Mouse (Mus musculus) heart, embryonic 12.5 days (tissue): ENCODE results near the gene Tmem59l. TPM values are rescaled to one million over a fixed set of nuclear protein-coding genes. Genes with fewer than 3 reads are reported as not detected.
A peak's percentile ranks its signal among the peaks of the same experiment; 100 is the strongest.

Source experiments
- ATAC-seq: fragments of 200-750 bp; cut with Nextera tagmentation; 2 replicates; pipeline ENCODE4 v1.8.0; 2017; ENCODE audit warnings: moderate TSS enrichment, moderate library complexity; ENCODE audit not compliant: insufficient number of reproducible peaks, low FRiP score
- H3K27ac ChIP-seq: fragments of 300-500 bp; sonication (generic); 2 replicates; pipeline ENCODE4 v1.5.1; 2016; ENCODE audit warnings: mild to moderate bottlenecking, moderate library complexity; ENCODE audit not compliant: poor library complexity, severe bottlenecking
- H3K27me3 ChIP-seq: fragments of 300-500 bp; sonication (generic); replicated peaks from 2 replicates; pipeline ENCODE4 v1.6.1; 2016; ENCODE audit warnings: mild to moderate bottlenecking, moderate library complexity
- H3K36me3 ChIP-seq: fragments of 300-500 bp; sonication (generic); 2 replicates; pipeline ENCODE4 v1.6.1; 2016; ENCODE audit warnings: mild to moderate bottlenecking, moderate library complexity
- H3K4me1 ChIP-seq: fragments of 300-500 bp; sonication (generic); replicated peaks from 2 replicates; pipeline ENCODE4 v1.6.1; 2016; ENCODE audit warnings: mild to moderate bottlenecking
- H3K4me2 ChIP-seq: fragments of 300-500 bp; sonication (generic); 2 replicates; pipeline ENCODE4 v1.6.1; 2016; ENCODE audit warnings: mild to moderate bottlenecking, moderate library complexity
- H3K4me3 ChIP-seq: fragments of 300-500 bp; sonication (generic); 2 replicates; pipeline ENCODE4 v1.5.1; 2016; ENCODE audit warnings: mild to moderate bottlenecking
- H3K9ac ChIP-seq: fragments of 300-500 bp; sonication (generic); 2 replicates; pipeline ENCODE4 v1.6.1; 2016; ENCODE audit warnings: mild to moderate bottlenecking, moderate library complexity
- H3K9me3 ChIP-seq: fragments of 300-500 bp; sonication (generic); replicated peaks from 2 replicates; pipeline ENCODE4 v1.6.1; 2016; ENCODE audit warnings: mild to moderate bottlenecking, moderate library complexity
- WGBS: fragments of 180-500 bp; shearing (Covaris S2); methylation state at CpG from one replicate; pipeline ENCODE4 v1.1.7; 2016; 5-methylcytosine and 5-hydroxymethylcytosine counted together
- polyA plus RNA-seq: library from polyadenylated mRNA; unstranded; fragments of >200 nt; fragmentation: Nextera tagmentation; extraction: Ambion mirVana; gene quantifications from 2 replicates; pipeline ENCODE4 v1.2.1, GENCODE M21; 2016

The Tmem59l gene
- 0.22 and 0.33 TPM in 2 replicates for polyA plus RNA-seq

GRCm38 (mm10) chr8:70486941-70487520 lies at the start of gene Tmem59l:
Gene Tmem59l (minus strand): TSS chr8:70487358.
- 5% methylated on average over 33 of the region's 33 CpGs for WGBS
- no peak for ATAC-seq
- Histone ChIP-seq H3K4me1 (peaks cover 40% of the 10 kb centered on the region), H3K36me3 (no peaks in the 10 kb centered on the region), H3K27me3 (peaks cover 100% of the 10 kb centered on the region), H3K27ac (no peak within 1 kb of the TSS), H3K4me2 (peak within 1 kb of the TSS; percentile 63), H3K9ac (no peak within 1 kb of the TSS; the same call in 1 of the 2 replicates), H3K4me3 (peak within 1 kb of the TSS; percentile 35), H3K9me3 (no peaks in the 10 kb centered on the region)

- no peak overlapping the region for H3K9ac ChIP-seq
- no peaks in the 10 kb centered on the region for H3K9me3 ChIP-seq
- WGBS: 73% methylated on average over 2 of the region's 2 CpGs
- ATAC-seq: no peak
- peaks cover 65% of the 10 kb centered on the region for H3K36me3 ChIP-seq
- H3K27me3 ChIP-seq: no peaks in the 10 kb centered on the region
- no peak overlapping the region for H3K4me3 ChIP-seq
- H3K4me2 ChIP-seq: no peak overlapping the region
- no peak overlapping the region for H3K27ac ChIP-seq
- peaks cover 23% of the 10 kb centered on the region for H3K4me1 ChIP-seq
These were observed 48.5 kb upstream of the Tmem59l start for GRCm38 (mm10) chr8:70535701-70536100.

GRCm38 (mm10) chr8:70535221-70535620 lies 48.1 kb upstream of the Tmem59l start:
- H3K27me3 ChIP-seq: no peaks in the 10 kb centered on the region
- H3K4me2 ChIP-seq: no peak overlapping the region
- H3K27ac ChIP-seq: no peak overlapping the region
- peaks cover 69% of the 10 kb centered on the region for H3K36me3 ChIP-seq
- peaks cover 18% of the 10 kb centered on the region for H3K4me1 ChIP-seq
- no peak overlapping the region for H3K4me3 ChIP-seq
- H3K9ac ChIP-seq: no peak overlapping the region
- no peak for ATAC-seq
- 70% methylated on average over 3 of the region's 3 CpGs for WGBS
- H3K9me3 ChIP-seq: no peaks in the 10 kb centered on the region

- H3K4me2 ChIP-seq: no peak overlapping the region
- peaks cover 18% of the 10 kb centered on the region for H3K4me1 ChIP-seq
- H3K9me3 ChIP-seq: no peaks in the 10 kb centered on the region
- peaks cover 76% of the 10 kb centered on the region for H3K36me3 ChIP-seq
- peak overlapping the region; percentile 35; the same call in 1 of the 2 replicates for H3K9ac ChIP-seq
- WGBS: 93% methylated on average over 12 of the region's 12 CpGs
- no peak overlapping the region for H3K27ac ChIP-seq
- no peak for ATAC-seq
- H3K4me3 ChIP-seq: no peak overlapping the region
- H3K27me3 ChIP-seq: no peaks in the 10 kb centered on the region
These were observed 47.1 kb upstream of the Tmem59l start for GRCm38 (mm10) chr8:70534281-70534680.

GRCm38 (mm10) chr8:70530314-70530713 lies 43.2 kb upstream of the Tmem59l start:
- no peak overlapping the region for H3K9ac ChIP-seq
- WGBS: 97% methylated on average over 2 of the region's 2 CpGs
- no peak for ATAC-seq

GRCm38 (mm10) chr8:70529741-70530161 lies 42.6 kb upstream of the Tmem59l start:
- no peak overlapping the region for H3K4me2 ChIP-seq
- peaks cover 51% of the 10 kb centered on the region for H3K36me3 ChIP-seq
- H3K9ac ChIP-seq: peak overlapping the region; percentile 26; the same call in 1 of the 2 replicates
- no peak for ATAC-seq
- no peaks in the 10 kb centered on the region for H3K27me3 ChIP-seq
- no peak overlapping the region for H3K4me3 ChIP-seq
- WGBS: 94% methylated on average over 3 of the region's 3 CpGs
- H3K4me1 ChIP-seq: peaks cover 25% of the 10 kb centered on the region
- no peak overlapping the region for H3K27ac ChIP-seq
- H3K9me3 ChIP-seq: no peaks in the 10 kb centered on the region

More at GRCm38 (mm10) chr8:70530314-70530713, 43.2 kb upstream of the Tmem59l start:
- H3K4me2 ChIP-seq: no peak overlapping the region
- peaks cover 30% of the 10 kb centered on the region for H3K4me1 ChIP-seq
- no peaks in the 10 kb centered on the region for H3K27me3 ChIP-seq
- no peak overlapping the region for H3K4me3 ChIP-seq
- H3K36me3 ChIP-seq: peaks cover 57% of the 10 kb centered on the region
- no peak overlapping the region for H3K27ac ChIP-seq
- no peaks in the 10 kb centered on the region for H3K9me3 ChIP-seq

- 68% methylated on average over 5 of the region's 5 CpGs for WGBS
- H3K4me2 ChIP-seq: no peak overlapping the region
These were observed 42.1 kb upstream of the Tmem59l start for GRCm38 (mm10) chr8:70529299-70529698.

GRCm38 (mm10) chr8:70528182-70528797 lies 41.1 kb upstream of the Tmem59l start:
- Histone ChIP-seq H3K27ac (peak overlapping the region; percentile 84), H3K4me2 (peak overlapping the region; percentile 74), H3K9me3 (no peaks in the 10 kb centered on the region), H3K9ac (peak overlapping the region; percentile 95), H3K27me3 (no peaks in the 10 kb centered on the region), H3K36me3 (peaks cover 37% of the 10 kb centered on the region), H3K4me3 (peak overlapping the region; percentile 80), H3K4me1 (peaks cover 23% of the 10 kb centered on the region)
- 20% methylated on average over 13 of the region's 13 CpGs for WGBS
- no peak for ATAC-seq

More at GRCm38 (mm10) chr8:70529299-70529698, 42.1 kb upstream of the Tmem59l start:
- Histone ChIP-seq H3K9me3 (no peaks in the 10 kb centered on the region), H3K27ac (no peak overlapping the region), H3K27me3 (no peaks in the 10 kb centered on the region), H3K4me3 (no peak overlapping the region; the same call in 1 of the 2 replicates), H3K36me3 (peaks cover 47% of the 10 kb centered on the region), H3K9ac (peak overlapping the region; percentile 26; the same call in 1 of the 2 replicates), H3K4me1 (peaks cover 21% of the 10 kb centered on the region)
- ATAC-seq: no peak

GRCm38 (mm10) chr8:70527512-70528181 lies 40.5 kb upstream of the Tmem59l start, which contains the start of the genes Fkbp8 and Kxd1:
Gene Fkbp8 (plus strand): TSS chr8:70527724.
Gene Kxd1 (minus strand): TSS chr8:70527956.
- H3K36me3 ChIP-seq: peaks cover 30% of the 10 kb centered on the region
- H3K4me1 ChIP-seq: peaks cover 24% of the 10 kb centered on the region
- H3K27ac ChIP-seq: peak within 1 kb of the TSS; percentile 84
- WGBS: under 1% methylated on average over 57 of the region's 61 CpGs
- peak within 1 kb of the TSS; percentile 95 for H3K9ac ChIP-seq
- peak within 1 kb of the TSS; percentile 74 for H3K4me2 ChIP-seq
- no peaks in the 10 kb centered on the region for H3K27me3 ChIP-seq
- peak; percentile 92 for ATAC-seq
- H3K4me3 ChIP-seq: peak within 1 kb of the TSS; percentile 80
- no peaks in the 10 kb centered on the region for H3K9me3 ChIP-seq

GRCm38 (mm10) chr8:70527111-70527511 lies 40.0 kb upstream of the Tmem59l start:
- H3K27ac ChIP-seq: peak overlapping the region; percentile 84; the same call in 1 of the 2 replicates
- peak overlapping the region; percentile 74 for H3K4me2 ChIP-seq
- no peaks in the 10 kb centered on the region for H3K27me3 ChIP-seq
- H3K9ac ChIP-seq: peak overlapping the region; percentile 95
- WGBS: 2% methylated on average over 8 of the region's 8 CpGs
- H3K4me3 ChIP-seq: peak overlapping the region; percentile 80
- no peaks in the 10 kb centered on the region for H3K9me3 ChIP-seq
- peaks cover 25% of the 10 kb centered on the region for H3K36me3 ChIP-seq
- H3K4me1 ChIP-seq: peaks cover 28% of the 10 kb centered on the region
- no peak for ATAC-seq
